Mouse (Mus musculus) stomach, postnatal 0 days (tissue): ENCODE results near the gene Zfp82. TPM values are rescaled to one million over a fixed set of nuclear protein-coding genes. Genes with fewer than 3 reads are reported as not detected.

Experiments used
- ATAC-seq: fragments of 200-750 bp; cut with Nextera tagmentation; 2 replicates; pipeline ENCODE4 v1.8.0; 2017; ENCODE audit not compliant: low FRiP score, low TSS enrichment
- DNase-seq: peaks from one replicate; pipeline ENCODE4 v3.0.0-alpha.2; 2016; ENCODE audit warnings: low spot score
- H3K27ac ChIP-seq: fragments of 300-500 bp; sonication (generic); replicated peaks from 2 replicates; pipeline ENCODE4 v1.5.1; 2014; ENCODE audit warnings: mild to moderate bottlenecking, control low read depth
- H3K27me3 ChIP-seq: fragments of 300-500 bp; sonication (generic); 2 replicates; pipeline ENCODE4 v1.6.1; 2014; ENCODE audit warnings: low read length; ENCODE audit not compliant: control insufficient read depth, insufficient read depth
- H3K36me3 ChIP-seq: fragments of 300-500 bp; sonication (generic); 2 replicates; pipeline ENCODE4 v1.6.1; 2014; ENCODE audit warnings: low read length, mixed read lengths; ENCODE audit not compliant: control insufficient read depth, insufficient read depth
- H3K4me1 ChIP-seq: fragments of 300-500 bp; sonication (generic); replicated peaks from 2 replicates; pipeline ENCODE4 v1.6.1; 2014; ENCODE audit warnings: antibody characterized with exemption; ENCODE audit not compliant: control insufficient read depth, insufficient read depth
- H3K4me2 ChIP-seq: fragments of 300-500 bp; sonication (generic); replicated peaks from 2 replicates; pipeline ENCODE4 v1.6.1; 2014; ENCODE audit warnings: low read depth, mild to moderate bottlenecking, control low read depth, moderate library complexity
- H3K4me3 ChIP-seq: fragments of 300-500 bp; sonication (generic); 2 replicates; pipeline ENCODE4 v1.5.1; 2014; ENCODE audit warnings: low read depth, low read length, control low read depth
- H3K9ac ChIP-seq: fragments of 300-500 bp; sonication (generic); 2 replicates; pipeline ENCODE4 v1.6.1; 2014; ENCODE audit warnings: mild to moderate bottlenecking, low read length, control low read depth, mixed read lengths
- H3K9me3 ChIP-seq: fragments of 300-500 bp; sonication (generic); 2 replicates; pipeline ENCODE4 v1.6.1; 2016; ENCODE audit warnings: low read length; ENCODE audit not compliant: control insufficient read depth
- CTCF ChIP-seq: IDR thresholded peaks from 2 replicates; pipeline ENCODE4 v1.5.1; 2016; ENCODE audit warnings: antibody characterized with exemption, low read depth, mild to moderate bottlenecking, moderate library complexity
- EP300 ChIP-seq: optimal IDR thresholded peaks from 2 replicates; pipeline ENCODE3; 2016; ENCODE audit warnings: antibody characterized with exemption
- WGBS: fragments of 180-500 bp; shearing (Covaris S2); extraction: QIAGEN DNeasy Blood & Tissue Kit; methylation state at CpG from one replicate; pipeline ENCODE4 v1.1.7; 2014; 5-methylcytosine and 5-hydroxymethylcytosine counted together
- polyA plus RNA-seq: library from polyadenylated mRNA; unstranded; fragments of >200 nt; fragmentation: Nextera tagmentation; extraction: Ambion mirVana; gene quantifications from 2 replicates; pipeline ENCODE4 v1.2.1, GENCODE M21; 2015

The Zfp82 gene
- polyA plus RNA-seq, 1 experiment from 2014 or later = 1.9 TPM

DNA sequence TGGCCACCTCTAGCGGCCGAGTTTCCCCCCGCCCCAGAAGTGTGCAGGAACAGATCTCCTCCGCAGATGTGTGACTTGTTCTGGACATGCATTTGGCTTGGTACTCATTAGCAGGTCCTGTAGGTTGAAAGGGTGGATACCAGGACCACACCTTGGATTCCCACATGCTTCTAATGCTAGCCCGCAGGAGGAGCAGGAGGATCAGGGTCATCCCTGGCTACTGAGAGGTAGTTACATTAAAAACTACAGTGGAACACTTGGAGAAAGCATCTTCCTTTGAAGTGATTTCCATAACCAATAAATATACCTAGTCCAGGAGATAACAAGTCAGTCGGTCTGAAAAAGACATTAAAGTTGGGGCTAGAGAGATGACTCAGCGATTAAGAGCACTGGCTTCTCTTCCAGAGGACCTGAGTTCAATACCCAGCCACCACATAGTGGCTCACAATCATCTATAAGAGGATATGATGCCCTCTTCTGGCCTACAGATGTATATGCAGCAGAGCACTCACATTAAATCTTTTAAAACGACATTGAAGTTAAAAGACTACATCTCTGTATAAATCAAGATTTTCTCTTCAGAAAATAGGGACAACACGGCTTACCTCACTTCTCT lies 18.4 kb upstream of the Zfp82 start:
- DNase-seq = no peak
- 4% methylated on average over 9 of the region's 9 CpGs for WGBS
- ATAC-seq = no peak

DNA sequence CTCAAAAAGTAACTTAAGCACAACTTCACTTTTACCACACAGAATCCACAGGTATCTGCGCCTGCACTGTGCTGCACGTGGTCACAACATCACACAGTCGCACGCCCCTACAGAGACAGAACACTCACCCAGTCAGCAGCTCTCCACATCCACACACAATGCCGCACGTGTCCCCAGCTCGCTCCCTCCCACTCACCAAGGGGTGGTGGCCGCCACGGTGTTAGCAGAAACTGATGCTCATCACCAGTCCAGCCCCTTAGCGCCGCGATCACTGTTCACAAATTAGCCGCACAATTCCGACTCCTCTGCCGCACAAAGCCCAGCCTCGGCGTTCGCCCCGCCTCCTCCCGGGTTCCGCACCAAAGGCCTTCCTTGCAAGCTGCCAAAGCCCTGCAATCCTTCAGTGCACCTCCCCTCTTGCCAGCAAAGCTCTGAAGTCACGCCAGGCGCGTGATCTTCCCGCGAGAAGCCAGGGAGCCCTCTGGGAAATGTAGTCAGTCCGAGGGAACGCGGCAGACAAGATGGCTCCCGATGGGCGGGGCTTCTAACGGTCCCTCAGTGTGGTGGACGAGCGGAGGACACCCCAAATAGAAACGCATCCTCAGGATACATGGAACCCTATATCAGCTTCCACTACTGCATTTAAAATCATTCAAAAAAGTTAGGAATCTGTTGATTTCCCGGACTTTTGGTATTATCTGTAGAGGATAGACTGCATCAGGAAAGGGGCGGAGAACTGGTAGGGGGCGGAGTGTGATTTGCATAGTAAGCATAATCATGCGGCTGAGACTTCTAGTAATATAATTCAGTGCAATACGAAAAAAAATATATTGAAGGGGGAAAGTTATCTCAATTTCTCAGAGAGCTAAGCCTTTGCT lies 17.6 kb upstream of the Zfp82 start, which contains the start of the genes Gm26920 and Zfp566:
TSS of gene Gm26920 (minus strand) at position 319 of the 878 bp plus-strand sequence.
TSS of gene Zfp566 (minus strand) at position 436 of the 878 bp plus-strand sequence.
- Histone ChIP-seq H3K9me3 (no peaks in the 10 kb centered on the region), H3K4me2 (peak within 1 kb of the TSS; percentile 68), H3K36me3 (no peaks in the 10 kb centered on the region), H3K4me1 (peaks cover 7% of the 10 kb centered on the region), H3K9ac (peak within 1 kb of the TSS; percentile 67), H3K4me3 (peak within 1 kb of the TSS; percentile 60), H3K27me3 (no peaks in the 10 kb centered on the region), H3K27ac (peak within 1 kb of the TSS; percentile 67)
- ATAC-seq (peak; percentile 95), DNase-seq (peak; percentile 98)
- WGBS = under 1% methylated on average over 40 of the region's 40 CpGs
- TF ChIP-seq EP300 (peak; percentile 96), CTCF (0 out of 2 replicates have a peak, but pooled peaks have one; percentile 5)

More for the DNA sequence above, 18.4 kb upstream of the Zfp82 start:
- Histone ChIP-seq H3K9ac (peak overlapping the region; percentile 23; the same call in 1 of the 2 replicates), H3K27ac (no peak overlapping the region), H3K4me2 (peak overlapping the region; percentile 62), H3K9me3 (no peaks in the 10 kb centered on the region), H3K27me3 (no peaks in the 10 kb centered on the region), H3K4me1 (peaks cover 7% of the 10 kb centered on the region), H3K36me3 (no peaks in the 10 kb centered on the region), H3K4me3 (peak overlapping the region; percentile 60)
- TF ChIP-seq EP300 = no peak
- peak; percentile 77 for TF ChIP-seq CTCF

DNA sequence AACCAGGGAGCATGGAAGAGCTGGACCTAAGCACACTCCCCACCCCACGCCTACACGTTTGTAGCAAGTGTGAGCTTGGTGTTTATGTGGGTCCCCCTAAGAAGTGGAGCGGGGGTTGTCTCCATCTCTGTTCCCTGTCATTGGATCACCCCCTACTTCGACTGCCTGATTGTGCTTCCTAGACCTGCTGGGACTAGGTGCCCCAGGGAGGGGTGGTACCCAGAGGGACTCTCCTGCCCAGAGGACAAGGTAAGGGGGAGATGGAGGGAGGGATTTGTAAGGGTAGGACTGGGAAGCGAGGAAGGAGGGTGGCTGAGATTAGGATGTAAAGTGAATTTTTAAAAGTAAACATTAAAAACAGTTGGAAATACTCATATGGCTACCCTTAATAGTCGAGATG lies 16.7 kb upstream of the Zfp82 start:
- 11% methylated on average over 6 of the region's 6 CpGs for WGBS
- no peak for DNase-seq
- no peak for ATAC-seq
- Histone ChIP-seq H3K9me3 (no peaks in the 10 kb centered on the region), H3K4me2 (peak overlapping the region; percentile 68), H3K9ac (peak overlapping the region; percentile 67; the same call in 1 of the 2 replicates), H3K4me1 (peaks cover 7% of the 10 kb centered on the region), H3K27me3 (no peaks in the 10 kb centered on the region), H3K4me3 (peak overlapping the region; percentile 60), H3K27ac (no peak overlapping the region), H3K36me3 (peaks cover 2% of the 10 kb centered on the region; the same call in 1 of the 2 replicates)
- TF ChIP-seq CTCF = no peak
- TF ChIP-seq EP300 = no peak

DNA sequence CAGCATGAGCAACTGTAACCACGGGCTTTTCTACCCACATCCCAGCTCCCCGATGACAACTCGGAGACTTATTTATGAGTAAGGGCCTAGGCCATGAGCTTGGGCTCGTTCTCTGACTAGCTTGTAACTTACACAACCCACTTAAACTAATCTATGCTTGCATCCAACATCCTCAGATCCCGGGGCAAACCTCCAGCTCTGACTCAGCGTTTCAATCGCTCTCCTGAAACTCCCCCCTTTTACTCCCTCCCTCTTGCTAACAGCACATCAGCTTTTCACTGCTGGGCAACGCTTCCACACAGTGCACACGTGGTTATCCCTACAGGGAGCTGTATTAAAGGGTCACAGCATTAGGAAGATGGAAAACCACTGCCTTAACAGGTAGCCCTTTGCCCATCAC lies 13.8 kb upstream of the Zfp82 start:
- H3K9ac ChIP-seq = no peak overlapping the region
- H3K4me2 ChIP-seq = no peak overlapping the region
- no peak overlapping the region for H3K4me3 ChIP-seq
- H3K27me3 ChIP-seq = no peaks in the 10 kb centered on the region
- H3K27ac ChIP-seq = no peak overlapping the region
- H3K9me3 ChIP-seq = no peaks in the 10 kb centered on the region
- WGBS = 79% methylated on average over 9 of the region's 9 CpGs
- no peak for DNase-seq
- H3K4me1 ChIP-seq = peaks cover 3% of the 10 kb centered on the region; the same call in 1 of the 2 replicates
- no peak for TF ChIP-seq EP300
- ATAC-seq = no peak
- peaks cover 5% of the 10 kb centered on the region; the same call in 1 of the 2 replicates for H3K36me3 ChIP-seq

DNA sequence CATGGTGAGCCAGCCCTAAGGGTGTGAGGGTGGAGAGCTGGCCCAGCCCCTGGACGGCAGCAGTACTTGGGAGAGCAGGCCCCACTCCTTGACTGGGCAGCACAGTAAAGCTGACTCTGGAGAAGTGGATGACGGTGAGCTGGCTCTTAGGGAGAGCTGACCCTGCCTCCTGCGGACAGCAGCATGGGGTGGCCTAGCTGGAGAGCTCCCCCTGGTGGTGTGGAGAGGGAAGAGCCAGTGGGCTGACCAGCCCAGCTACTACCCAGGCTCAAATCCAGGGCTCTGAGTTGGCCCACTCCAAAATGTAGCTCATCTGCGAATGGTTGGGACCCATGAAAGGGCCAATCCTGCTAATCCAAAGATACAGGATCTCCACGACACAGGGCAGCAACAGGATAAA lies 8.1 kb downstream of the Zfp82 start:
- H3K27ac ChIP-seq = no peak overlapping the region
- no peaks in the 10 kb centered on the region for H3K36me3 ChIP-seq
- ATAC-seq = 0 out of 2 replicates have a peak, but pooled peaks have one; percentile 21
- TF ChIP-seq CTCF (no peak), EP300 (no peak)
- H3K4me3 ChIP-seq = no peak overlapping the region
- no peak overlapping the region for H3K4me2 ChIP-seq
- no peak for DNase-seq
- 82% methylated on average over 5 of the region's 5 CpGs for WGBS
- no peaks in the 10 kb centered on the region for H3K4me1 ChIP-seq
- H3K9ac ChIP-seq = no peak overlapping the region
- H3K27me3 ChIP-seq = no peaks in the 10 kb centered on the region
- H3K9me3 ChIP-seq = no peaks in the 10 kb centered on the region
